Mouse (Mus musculus) liver, adult (tissue): ENCODE results near the gene Nampt.

Experiments used
- GATA4 ChIP-seq: IDR thresholded peaks from 2 replicates; pipeline ENCODE4 v1.6.1; 2014; ENCODE audit warnings: mild to moderate bottlenecking, low read length; ENCODE audit not compliant: insufficient replicate concordance

Nampt gene

DNA sequence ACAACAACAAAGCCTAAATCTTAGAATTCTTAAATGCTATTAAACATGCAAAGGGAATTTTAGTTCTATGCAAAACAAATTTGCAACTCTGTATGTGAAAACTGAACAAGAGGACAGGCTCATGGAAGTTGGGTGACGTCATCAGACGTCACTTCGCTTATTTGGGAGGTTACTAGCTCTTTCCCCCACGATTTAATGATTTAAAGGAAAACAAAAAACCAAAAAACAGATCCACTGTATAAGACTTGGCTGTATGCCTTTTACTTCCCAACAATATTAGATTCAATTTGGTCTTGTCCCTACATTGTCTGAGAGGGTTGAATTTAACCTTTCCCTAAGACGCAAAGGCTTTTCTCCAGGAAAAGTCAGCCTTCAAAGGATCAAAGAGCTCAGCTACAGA, at the start of gene Nampt:
TSS of gene Nampt (plus strand) at position 130 of the 400 bp plus-strand sequence.
- TF ChIP-seq GATA4 = no peak

- TF ChIP-seq GATA4 = peak; percentile 99
Observed at GRCm38 (mm10) chr12:32770766-32771165, 48.6 kb upstream of the Nampt start.

GRCm38 (mm10) chr12:32774592-32774991, 44.8 kb upstream of the Nampt start:
- no peak for TF ChIP-seq GATA4

DNA sequence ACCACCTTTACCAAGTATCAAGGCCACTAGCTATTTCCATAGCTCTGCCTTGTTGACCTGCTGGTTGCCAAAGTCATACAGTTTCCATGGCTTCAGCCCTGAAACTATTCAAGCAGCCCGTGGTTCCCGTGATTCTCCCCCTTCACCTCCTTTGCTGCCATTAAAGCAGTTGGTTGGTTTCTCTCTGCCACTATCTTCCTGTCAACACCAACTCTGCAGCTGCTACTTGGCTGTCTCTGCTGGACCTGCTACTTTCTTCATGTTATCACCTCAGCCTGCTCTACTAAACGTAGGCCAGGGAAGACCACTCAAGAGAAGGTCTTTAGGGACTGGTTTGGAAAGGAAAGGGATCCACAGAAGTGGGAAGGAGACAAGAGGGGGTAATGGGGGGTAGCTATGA, 30.3 kb upstream of the Nampt start:
- no peak for TF ChIP-seq GATA4

DNA sequence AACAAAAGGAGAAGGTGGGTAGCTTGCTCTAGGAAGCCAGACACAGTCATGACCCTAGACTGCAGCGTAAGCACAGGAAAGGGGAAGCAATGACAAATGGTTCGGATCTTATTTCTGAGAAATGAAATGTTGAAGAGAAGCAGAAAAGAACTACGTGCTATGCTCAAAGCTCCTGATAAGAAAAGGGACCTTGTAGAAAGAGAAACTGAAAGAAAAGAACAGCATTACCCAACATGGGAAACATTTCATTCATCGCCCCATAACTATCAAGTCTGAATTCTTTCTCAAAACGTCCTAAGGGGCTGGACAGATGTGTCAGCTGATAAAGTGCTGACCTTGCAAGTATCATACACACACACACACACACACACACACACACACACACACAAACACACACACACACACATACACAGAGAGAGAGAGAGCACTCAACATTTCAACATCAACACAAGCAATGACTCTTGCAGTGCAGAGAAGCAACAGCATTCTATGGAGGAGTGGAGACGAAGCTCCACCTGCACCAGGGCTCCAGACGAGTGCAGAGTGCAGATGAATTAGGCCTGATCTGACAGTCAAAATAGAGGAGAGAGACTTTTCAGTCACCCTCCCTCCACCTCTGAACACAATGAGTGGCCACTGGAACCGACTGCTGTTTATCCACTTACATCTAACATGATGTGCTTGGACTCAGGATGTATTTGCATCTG, 23.4 kb upstream of the Nampt start:
- no peak for TF ChIP-seq GATA4

DNA sequence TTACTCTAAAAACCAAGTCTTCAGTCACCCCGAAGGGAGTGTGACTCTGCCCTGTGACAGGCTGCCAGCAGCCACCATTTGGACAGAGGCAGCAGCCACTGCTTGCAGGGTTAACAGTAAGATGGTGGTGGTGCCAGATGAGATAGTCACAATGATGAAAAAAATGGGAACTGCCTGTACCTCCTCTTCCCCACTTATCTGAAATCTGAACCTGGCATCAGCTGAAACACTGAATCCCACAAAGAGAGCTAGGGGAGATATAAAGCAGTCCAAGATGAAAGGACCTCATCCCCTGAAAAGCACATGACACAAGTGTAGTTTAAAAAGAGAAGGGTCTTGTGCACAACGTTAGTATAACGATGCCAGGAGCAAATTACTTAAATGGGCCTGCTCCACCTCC, 21.9 kb upstream of the Nampt start:
- no peak for TF ChIP-seq GATA4

DNA sequence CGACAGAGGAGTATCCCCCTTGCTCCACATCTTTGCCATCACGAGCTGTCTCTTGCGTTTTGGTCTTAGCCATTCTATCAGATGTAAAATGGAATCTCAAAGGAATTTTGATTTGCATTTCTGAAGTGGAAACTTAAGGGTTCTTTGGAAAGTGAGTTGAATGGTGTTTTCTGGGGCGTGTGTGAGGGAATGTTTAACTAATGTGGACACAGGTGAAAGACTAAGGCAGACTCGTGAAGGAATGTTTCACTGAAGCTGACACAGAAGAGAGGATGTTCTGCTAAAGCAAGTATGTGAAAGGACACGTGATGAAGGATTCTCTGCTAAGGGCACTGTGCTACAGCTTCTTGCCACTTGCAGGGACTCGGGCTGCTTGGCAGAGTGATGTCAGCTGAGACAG, 18.3 kb upstream of the Nampt start:
- no peak for TF ChIP-seq GATA4

DNA sequence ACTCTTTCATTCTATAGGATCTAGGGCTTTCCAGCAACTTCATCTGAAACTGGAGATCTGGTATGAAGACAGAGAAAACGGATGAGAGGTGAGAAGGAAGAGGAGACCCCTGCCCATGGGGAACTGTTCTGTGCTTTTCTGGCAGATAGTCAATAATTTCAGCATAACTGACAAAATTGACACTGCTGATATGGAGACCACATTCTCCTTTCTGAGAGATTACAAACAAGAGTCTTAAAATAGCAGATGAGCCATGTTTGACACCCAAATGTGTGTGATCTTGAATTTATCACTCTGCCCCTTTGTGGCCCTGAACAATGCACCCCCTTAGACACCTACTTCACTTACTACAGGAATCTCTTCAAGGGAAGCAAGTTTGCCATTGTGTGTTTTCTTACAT, 13.8 kb upstream of the Nampt start:
- TF ChIP-seq GATA4 = no peak

DNA sequence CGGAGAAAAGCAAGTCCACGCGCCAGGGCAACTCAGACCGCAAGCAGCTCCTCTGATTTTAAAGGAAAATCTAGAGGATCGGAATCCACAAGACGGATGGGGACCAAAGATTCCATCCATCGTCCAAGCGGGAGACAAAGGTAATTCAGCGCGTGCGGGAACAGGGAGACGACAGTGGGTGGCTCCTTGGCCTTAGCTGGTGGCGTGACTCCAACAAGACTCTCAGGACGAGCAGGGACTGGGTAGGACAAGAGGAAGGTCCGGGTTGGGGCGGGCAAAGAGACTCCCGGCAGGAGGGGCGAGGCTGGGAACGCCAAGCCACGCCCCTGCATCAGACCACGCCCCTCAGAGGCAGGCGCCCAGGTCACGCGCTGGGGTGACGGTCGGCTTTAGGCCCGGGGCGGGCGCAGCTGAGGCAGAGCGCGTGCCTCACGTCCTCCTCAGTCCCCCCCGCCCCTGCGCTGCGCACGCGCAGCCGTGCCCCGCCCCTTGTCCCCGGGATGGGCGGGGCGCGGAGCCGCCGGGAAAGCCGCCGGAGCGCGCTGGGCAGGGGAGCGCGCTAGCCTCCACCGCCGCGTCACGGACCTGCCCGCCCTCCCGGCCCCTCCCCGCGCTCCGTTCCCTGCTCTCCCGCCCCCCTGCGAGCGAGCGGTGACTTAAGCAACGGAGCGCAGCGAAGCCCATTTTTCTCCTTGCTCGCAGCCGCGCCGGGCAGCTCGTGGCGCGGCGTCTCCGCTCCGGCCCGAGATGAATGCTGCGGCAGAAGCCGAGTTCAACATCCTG, 669 bp downstream of the Nampt start:
- no peak for TF ChIP-seq GATA4

DNA sequence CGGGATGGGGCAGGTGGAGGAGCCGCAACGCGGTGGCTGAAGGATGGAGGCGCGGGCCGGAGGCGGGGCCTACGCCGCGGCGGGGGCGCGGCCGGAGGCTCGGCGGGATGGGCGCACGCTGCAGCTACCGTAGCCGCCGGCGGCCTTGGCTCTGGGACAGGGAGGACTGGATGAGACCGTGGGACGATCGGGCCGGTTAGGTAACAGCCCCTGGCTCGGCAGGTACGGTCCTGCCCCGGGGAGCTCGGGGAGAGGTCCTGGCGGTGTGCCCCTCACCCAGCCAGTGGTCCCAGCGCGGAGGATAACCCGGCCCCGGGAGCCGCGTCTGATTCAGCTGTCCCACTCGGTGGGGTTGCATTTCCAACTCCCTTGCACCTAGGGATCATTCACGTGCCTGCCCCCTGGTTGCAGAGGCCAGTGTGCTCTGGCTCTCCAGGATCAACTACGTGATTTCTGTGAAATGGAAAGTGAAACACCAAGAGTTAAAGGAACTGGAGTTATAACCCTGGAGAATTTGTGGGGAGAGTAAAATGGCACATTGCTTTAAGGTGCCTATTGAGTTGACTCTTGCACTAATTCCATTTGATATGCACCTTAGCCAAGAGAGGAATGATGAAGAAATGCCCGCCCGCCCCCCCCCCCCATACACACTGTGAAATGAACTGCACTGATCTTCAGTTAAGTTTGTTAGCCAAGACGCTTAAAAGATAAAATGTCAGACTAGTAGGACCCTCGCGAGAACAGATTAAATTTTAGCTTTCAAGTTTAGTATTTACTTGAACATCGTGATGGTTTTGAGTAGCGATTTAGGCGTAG, 1.6 kb downstream of the Nampt start:
- no peak for TF ChIP-seq GATA4

- no peak for TF ChIP-seq GATA4
Observed at GRCm38 (mm10) chr12:32821504-32822011, 2.2 kb downstream of the Nampt start.

GRCm38 (mm10) chr12:32822066-32822465, 2.7 kb downstream of the Nampt start:
- no peak for TF ChIP-seq GATA4

DNA sequence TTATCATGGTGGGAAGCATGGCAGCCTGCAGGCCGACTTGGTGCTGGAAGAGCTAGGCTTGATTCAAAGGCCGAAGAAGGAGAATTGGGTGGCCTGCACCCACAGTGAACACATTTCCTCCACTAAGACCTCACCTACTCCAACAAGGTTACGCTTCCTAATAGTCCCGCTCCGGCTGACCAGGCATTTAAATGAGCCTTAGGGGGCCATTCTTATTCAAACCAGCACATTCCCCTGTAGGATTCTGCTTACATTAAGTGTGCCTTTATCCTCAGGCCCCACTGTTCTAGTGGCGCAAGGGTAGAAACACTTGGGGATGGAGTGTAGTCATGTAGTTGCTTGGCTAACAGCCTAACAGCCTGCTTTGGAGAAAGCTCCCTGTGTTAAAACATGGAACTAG, 5.2 kb downstream of the Nampt start:
- TF ChIP-seq GATA4 = no peak

DNA sequence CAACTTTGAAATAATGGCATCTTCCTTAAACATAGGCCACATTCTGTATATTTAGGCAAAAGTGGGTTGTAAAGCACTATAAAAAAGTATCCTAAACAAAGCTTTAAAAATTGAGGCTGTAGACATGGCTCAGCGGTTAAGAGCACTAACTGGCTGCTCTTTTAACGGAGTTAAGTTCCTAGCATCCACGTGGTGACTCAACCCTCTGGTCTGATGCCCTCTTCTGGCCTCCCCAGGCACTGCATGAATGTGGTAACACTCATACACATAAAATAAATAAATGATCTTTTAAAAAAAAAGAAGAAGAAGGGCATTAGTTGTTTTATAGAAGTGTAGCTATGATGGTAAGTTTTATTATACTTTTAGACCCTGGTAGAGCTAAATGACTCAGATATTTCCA, 7.6 kb downstream of the Nampt start:
- no peak for TF ChIP-seq GATA4

GRCm38 (mm10) chr12:32828137-32828760, 8.9 kb downstream of the Nampt start:
- no peak for TF ChIP-seq GATA4
